Mouse (Mus musculus) midbrain, embryonic 12.5 days (tissue): ENCODE measurements at regions not wholly inside any gene's neighbourhood (a gene's known extent, or its start where the extent isn't known, plus 50 kb on each side); places are given as distances from the start of the nearest gene placed in this dataset.
A peak's percentile ranks its signal among the peaks of the same experiment; 100 is the strongest.

ENCODE experiments used
- ATAC-seq: fragments of 200-750 bp; cut with Nextera tagmentation; 2 replicates; pipeline ENCODE4 v1.8.0; 2017; ENCODE audit warnings: low read depth, moderate TSS enrichment, moderate library complexity; ENCODE audit not compliant: low FRiP score
- H3K27ac ChIP-seq: fragments of 300-500 bp; sonication (generic); replicated peaks from 2 replicates; pipeline ENCODE4 v1.5.1; 2016; ENCODE audit warnings: mild to moderate bottlenecking
- H3K27me3 ChIP-seq: fragments of 300-500 bp; sonication (generic); 2 replicates; pipeline ENCODE4 v1.6.1; 2016; ENCODE audit warnings: mild to moderate bottlenecking
- H3K36me3 ChIP-seq: fragments of 300-500 bp; sonication (generic); 2 replicates; pipeline ENCODE4 v1.6.1; 2016
- H3K4me1 ChIP-seq: fragments of 300-500 bp; sonication (generic); 2 replicates; pipeline ENCODE4 v1.6.1; 2016
- H3K4me2 ChIP-seq: fragments of 300-500 bp; sonication (generic); replicated peaks from 2 replicates; pipeline ENCODE4 v1.6.1; 2016; ENCODE audit warnings: mild to moderate bottlenecking, moderate library complexity
- H3K4me3 ChIP-seq: fragments of 300-500 bp; sonication (generic); 2 replicates; pipeline ENCODE4 v1.5.1; 2016; ENCODE audit warnings: mild to moderate bottlenecking
- H3K9ac ChIP-seq: fragments of 300-500 bp; sonication (generic); replicated peaks from 2 replicates; pipeline ENCODE4 v1.6.1; 2016; ENCODE audit warnings: mild to moderate bottlenecking, moderate library complexity
- H3K9me3 ChIP-seq: fragments of 300-500 bp; sonication (generic); 2 replicates; pipeline ENCODE4 v1.6.1; 2016; ENCODE audit warnings: mild to moderate bottlenecking
- WGBS: fragments of 180-500 bp; shearing (Covaris S2); methylation state at CpG from one replicate; pipeline ENCODE4 v1.1.7; 2016; 5-methylcytosine and 5-hydroxymethylcytosine counted together

- ATAC-seq: no peak
- no peak overlapping the region for H3K4me3 ChIP-seq
- peaks cover 5% of the 10 kb centered on the region for H3K4me1 ChIP-seq
- H3K27ac ChIP-seq: no peak overlapping the region
- WGBS: 51% methylated on average over 7 of the region's 7 CpGs
- no peak overlapping the region for H3K9ac ChIP-seq
- no peaks in the 10 kb centered on the region for H3K36me3 ChIP-seq
- H3K9me3 ChIP-seq: no peaks in the 10 kb centered on the region
- no peak overlapping the region for H3K4me2 ChIP-seq
- peaks cover 32% of the 10 kb centered on the region for H3K27me3 ChIP-seq
These were observed 275.7 kb upstream of the Irx3 start for GRCm38 (mm10) chr8:92077611-92078010.

GRCm38 (mm10) chr8:92072254-92072615 is 270.4 kb upstream of the Irx3 start:
- ATAC-seq: no peak
- 7% methylated on average over 6 of the region's 6 CpGs for WGBS
- H3K4me1 ChIP-seq: peaks cover 30% of the 10 kb centered on the region
- H3K27ac ChIP-seq: 0 out of 2 replicates have a peak overlapping the region, but pooled peaks have one; percentile 30
- no peaks in the 10 kb centered on the region for H3K9me3 ChIP-seq
- H3K9ac ChIP-seq: no peak overlapping the region
- no peaks in the 10 kb centered on the region for H3K36me3 ChIP-seq
- H3K4me3 ChIP-seq: no peak overlapping the region
- H3K4me2 ChIP-seq: no peak overlapping the region
- H3K27me3 ChIP-seq: peaks cover 57% of the 10 kb centered on the region

- peak overlapping the region; percentile 21; the same call in 1 of the 2 replicates for H3K4me2 ChIP-seq
- peak; percentile 42; the same call in 1 of the 2 replicates for ATAC-seq
- peaks cover 31% of the 10 kb centered on the region for H3K4me1 ChIP-seq
- H3K27me3 ChIP-seq: peaks cover 63% of the 10 kb centered on the region
- no peaks in the 10 kb centered on the region for H3K36me3 ChIP-seq
- 14% methylated on average over 21 of the region's 21 CpGs for WGBS
- H3K4me3 ChIP-seq: no peak overlapping the region
- no peaks in the 10 kb centered on the region for H3K9me3 ChIP-seq
- H3K9ac ChIP-seq: no peak overlapping the region
- H3K27ac ChIP-seq: peak overlapping the region; percentile 55; the same call in 1 of the 2 replicates
These were observed 269.7 kb upstream of the Irx3 start for GRCm38 (mm10) chr8:92071305-92072253.

GRCm38 (mm10) chr8:92070704-92071103 is 268.8 kb upstream of the Irx3 start:
- peaks cover 40% of the 10 kb centered on the region for H3K4me1 ChIP-seq
- H3K9me3 ChIP-seq: no peaks in the 10 kb centered on the region
- peak; percentile 41; the same call in 1 of the 2 replicates for ATAC-seq
- 4% methylated on average over 8 of the region's 8 CpGs for WGBS
- H3K36me3 ChIP-seq: no peaks in the 10 kb centered on the region
- H3K4me3 ChIP-seq: no peak overlapping the region
- no peak overlapping the region for H3K9ac ChIP-seq
- peaks cover 61% of the 10 kb centered on the region for H3K27me3 ChIP-seq
- no peak overlapping the region for H3K27ac ChIP-seq
- H3K4me2 ChIP-seq: no peak overlapping the region

GRCm38 (mm10) chr8:92066435-92066834 is 264.6 kb upstream of the Irx3 start:
- no peak overlapping the region for H3K4me3 ChIP-seq
- no peak overlapping the region for H3K9ac ChIP-seq
- H3K4me1 ChIP-seq: peaks cover 44% of the 10 kb centered on the region
- peaks cover 60% of the 10 kb centered on the region for H3K27me3 ChIP-seq
- no peak overlapping the region for H3K4me2 ChIP-seq
- H3K36me3 ChIP-seq: no peaks in the 10 kb centered on the region
- WGBS: 25% methylated on average over 8 of the region's 8 CpGs
- peak overlapping the region; percentile 71 for H3K27ac ChIP-seq
- no peaks in the 10 kb centered on the region for H3K9me3 ChIP-seq
- no peak for ATAC-seq

- Histone ChIP-seq H3K4me1 (peaks cover 37% of the 10 kb centered on the region), H3K36me3 (no peaks in the 10 kb centered on the region), H3K4me2 (peak overlapping the region; percentile 11; the same call in 1 of the 2 replicates), H3K9me3 (no peaks in the 10 kb centered on the region), H3K27me3 (peaks cover 67% of the 10 kb centered on the region), H3K27ac (peak overlapping the region; percentile 71), H3K4me3 (no peak overlapping the region), H3K9ac (no peak overlapping the region)
- no peak for ATAC-seq
- WGBS: 1% methylated on average over 8 of the region's 9 CpGs
These were observed 263.8 kb upstream of the Irx3 start for GRCm38 (mm10) chr8:92065554-92066239.

- H3K4me3 ChIP-seq: no peak overlapping the region
- ATAC-seq: no peak
- 8% methylated on average over 4 of the region's 4 CpGs for WGBS
These were observed 263.1 kb upstream of the Irx3 start for GRCm38 (mm10) chr8:92064971-92065370.

GRCm38 (mm10) chr8:92064175-92064821 is 262.4 kb upstream of the Irx3 start:
- Histone ChIP-seq H3K4me2 (no peak overlapping the region), H3K36me3 (no peaks in the 10 kb centered on the region), H3K4me3 (no peak overlapping the region), H3K9me3 (no peaks in the 10 kb centered on the region), H3K27me3 (peaks cover 74% of the 10 kb centered on the region), H3K27ac (peak overlapping the region; percentile 8), H3K4me1 (peaks cover 30% of the 10 kb centered on the region), H3K9ac (no peak overlapping the region)
- WGBS: 3% methylated on average over 9 of the region's 9 CpGs
- peak; percentile 69 for ATAC-seq

More at GRCm38 (mm10) chr8:92064971-92065370, 263.1 kb upstream of the Irx3 start:
- Histone ChIP-seq H3K4me1 (peaks cover 31% of the 10 kb centered on the region), H3K4me2 (no peak overlapping the region), H3K27ac (peak overlapping the region; percentile 71), H3K9me3 (no peaks in the 10 kb centered on the region), H3K36me3 (no peaks in the 10 kb centered on the region), H3K27me3 (peaks cover 72% of the 10 kb centered on the region), H3K9ac (no peak overlapping the region)

- peaks cover 37% of the 10 kb centered on the region for H3K4me1 ChIP-seq
- ATAC-seq: no peak
These were observed 261.5 kb upstream of the Irx3 start for GRCm38 (mm10) chr8:92063333-92063732.

GRCm38 (mm10) chr8:92059471-92059870 is 257.6 kb upstream of the Irx3 start:
- H3K9ac ChIP-seq: no peak overlapping the region

More at GRCm38 (mm10) chr8:92063333-92063732, 261.5 kb upstream of the Irx3 start:
- Histone ChIP-seq H3K9me3 (no peaks in the 10 kb centered on the region), H3K4me2 (no peak overlapping the region), H3K36me3 (no peaks in the 10 kb centered on the region), H3K27me3 (peaks cover 71% of the 10 kb centered on the region), H3K9ac (no peak overlapping the region), H3K27ac (no peak overlapping the region), H3K4me3 (no peak overlapping the region)
- 77% methylated on average over 4 of the region's 4 CpGs for WGBS

GRCm38 (mm10) chr8:92058953-92059352 is 257.1 kb upstream of the Irx3 start:
- WGBS: 16% methylated on average over 10 of the region's 10 CpGs
- Histone ChIP-seq H3K9me3 (peaks cover 4% of the 10 kb centered on the region; the same call in 1 of the 2 replicates), H3K9ac (no peak overlapping the region), H3K27me3 (peaks cover 61% of the 10 kb centered on the region), H3K4me2 (peak overlapping the region; percentile 25), H3K27ac (peak overlapping the region; percentile 61), H3K4me3 (no peak overlapping the region), H3K36me3 (no peaks in the 10 kb centered on the region), H3K4me1 (peaks cover 20% of the 10 kb centered on the region; the same call in 1 of the 2 replicates)
- ATAC-seq: peak; percentile 72

More at GRCm38 (mm10) chr8:92059471-92059870, 257.6 kb upstream of the Irx3 start:
- Histone ChIP-seq H3K9me3 (no peaks in the 10 kb centered on the region), H3K4me2 (no peak overlapping the region), H3K4me3 (no peak overlapping the region), H3K36me3 (no peaks in the 10 kb centered on the region), H3K27me3 (peaks cover 66% of the 10 kb centered on the region), H3K4me1 (peaks cover 24% of the 10 kb centered on the region), H3K27ac (peak overlapping the region; percentile 3; the same call in 1 of the 2 replicates)
- WGBS: 17% methylated on average over 5 of the region's 5 CpGs
- peak; percentile 31 for ATAC-seq
